Mouse (Mus musculus): Measurements from ENCODE around the gene Sigmar1.
"Not testable (repeated sequence)": the region's sequence is repeated elsewhere in the genome, so short reads cannot be mapped to it uniquely, and the experiment has no call there.

Sigmar1 gene

DNA sequence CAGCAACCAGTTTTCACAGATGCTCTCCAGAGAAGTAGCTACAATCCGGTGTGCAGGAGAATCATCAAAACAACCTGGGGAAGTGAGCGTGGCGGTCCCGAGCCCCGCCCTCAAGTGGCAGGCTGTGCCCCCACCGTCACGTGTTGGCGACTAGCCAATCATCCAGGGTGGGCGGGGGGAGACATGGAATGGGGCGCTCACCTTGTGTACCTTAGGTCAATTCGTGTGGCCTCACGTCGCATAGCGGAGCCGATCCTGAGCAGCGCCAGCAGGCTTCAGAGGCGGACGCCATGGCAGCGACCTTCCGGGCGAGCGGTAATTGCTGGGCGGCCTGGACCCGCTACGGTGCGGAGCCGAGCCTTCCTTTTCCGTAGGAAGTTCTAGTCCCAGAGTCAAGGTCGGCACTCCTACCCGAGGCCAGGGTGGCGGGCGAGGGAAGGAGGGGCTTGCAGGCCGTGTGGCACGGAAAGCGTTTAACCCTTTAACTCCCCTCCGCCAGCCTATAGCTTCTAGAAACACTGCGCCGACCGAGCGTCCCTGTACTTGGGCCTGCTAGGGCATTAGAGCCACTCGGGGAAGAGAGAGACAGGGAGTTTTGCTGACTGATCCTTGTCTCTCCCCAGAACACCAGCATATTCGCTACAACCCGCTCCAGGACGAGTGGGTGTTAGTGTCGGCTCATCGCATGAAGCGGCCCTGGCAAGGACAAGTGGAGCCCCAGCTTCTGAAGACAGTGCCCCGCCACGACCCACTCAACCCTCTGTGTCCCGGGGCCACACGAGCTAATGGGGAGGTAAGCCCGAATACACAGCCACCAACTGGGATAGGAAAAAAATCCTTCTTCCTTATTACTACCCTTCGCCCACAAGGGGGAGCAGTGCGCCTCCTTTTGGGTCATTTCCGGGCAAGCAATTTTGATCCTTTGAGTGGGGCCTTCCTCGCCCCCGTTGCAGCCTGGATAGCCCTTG, at the start of gene Sigmar1:
Sigmar1 (minus strand) TSS at position 820 of the 968 bp plus-strand sequence.
- peak; percentile 83 to 85 for DNase-seq (ENCODE audit: low spot score in 2 of 2)

GRCm38 (mm10) chr4:41783197-41783596, 27.2 kb upstream of the Sigmar1 start:
- not testable (repeated sequence) for DNase-seq (ENCODE audit: low spot score in 2 of 2)

GRCm38 (mm10) chr4:41782711-41783110, 26.8 kb upstream of the Sigmar1 start:
- not testable (repeated sequence) for DNase-seq (ENCODE audit: low spot score in 2 of 2)

DNA sequence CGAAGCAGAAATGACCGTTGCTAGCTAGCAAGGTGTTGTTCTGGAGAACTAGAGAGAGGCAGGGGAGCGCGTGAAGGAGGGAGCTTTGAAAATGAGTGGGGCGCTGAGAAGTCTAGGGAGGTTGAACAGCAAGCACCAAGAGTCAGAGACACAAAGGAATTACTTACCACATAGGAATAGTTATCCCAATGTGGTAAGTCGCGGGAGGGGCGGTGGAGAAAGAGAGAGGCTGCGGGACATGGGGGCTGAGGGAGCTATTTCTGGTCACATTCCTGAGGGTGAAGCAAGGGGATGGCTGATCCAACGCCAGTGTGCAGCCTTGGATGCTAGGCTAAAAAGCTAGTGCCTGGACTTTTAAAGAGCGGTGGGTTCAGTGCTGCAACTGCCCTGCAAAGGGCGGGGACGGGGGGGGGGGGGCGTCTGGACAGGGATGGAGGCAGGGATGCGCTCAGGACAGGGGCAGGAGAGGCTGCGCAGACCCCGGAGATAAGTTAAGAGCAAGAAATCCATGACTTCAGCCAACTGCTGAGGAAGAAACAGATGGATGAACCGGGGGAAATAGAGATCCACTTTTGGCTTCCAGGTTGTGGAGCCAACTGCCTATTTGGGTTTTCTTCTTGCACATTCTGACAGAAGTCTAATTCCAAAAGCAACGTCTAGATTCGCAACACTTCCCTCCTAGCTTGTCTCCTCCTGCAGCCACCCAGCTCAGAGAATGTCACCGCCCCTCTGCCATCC, 26.0 kb upstream of the Sigmar1 start:
- DNase-seq (ENCODE audit: low spot score in 2 of 2): peak; percentile 31 to 69

DNA sequence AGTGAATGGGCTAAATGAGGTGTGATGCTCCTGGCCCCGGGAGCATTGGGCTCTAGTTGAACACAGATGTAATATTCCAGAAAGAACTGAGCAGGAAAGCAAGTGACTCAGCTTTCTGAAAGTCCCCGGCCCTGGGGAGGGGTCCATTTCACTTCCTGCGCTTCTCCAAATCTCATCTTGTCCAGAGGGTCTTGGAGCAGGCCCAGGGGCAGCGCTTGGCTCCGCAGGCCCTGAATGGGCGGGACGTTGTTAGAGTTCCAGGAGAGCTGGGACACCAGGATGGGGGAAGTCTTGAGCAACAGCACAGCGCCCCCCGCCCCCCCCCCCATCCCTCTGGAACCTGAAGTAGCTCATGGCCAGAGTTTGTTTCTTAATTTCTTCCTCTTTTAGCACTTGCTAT, 25.3 kb upstream of the Sigmar1 start:
- DNase-seq (ENCODE audit: low spot score in 2 of 2): not testable (repeated sequence)

GRCm38 (mm10) chr4:41775840-41776239, 19.9 kb upstream of the Sigmar1 start:
- DNase-seq (ENCODE audit: low spot score in 2 of 2): not testable (repeated sequence)

- DNase-seq (ENCODE audit: low spot score in 2 of 2): not testable (repeated sequence)
Observed at GRCm38 (mm10) chr4:41774506-41774905, 18.5 kb upstream of the Sigmar1 start.

- peak in 1 of 2 experiments; percentile 84 for DNase-seq (ENCODE audit: low spot score in 2 of 2)
Observed at GRCm38 (mm10) chr4:41774002-41774401, 18.0 kb upstream of the Sigmar1 start, which contains the start of gene Ccl27a. Gene Ccl27a (minus strand): TSS chr4:41774247.

- DNase-seq (ENCODE audit: low spot score in 2 of 2): not testable (repeated sequence)
Observed at GRCm38 (mm10) chr4:41773502-41773901, 17.5 kb upstream of the Sigmar1 start.

DNA sequence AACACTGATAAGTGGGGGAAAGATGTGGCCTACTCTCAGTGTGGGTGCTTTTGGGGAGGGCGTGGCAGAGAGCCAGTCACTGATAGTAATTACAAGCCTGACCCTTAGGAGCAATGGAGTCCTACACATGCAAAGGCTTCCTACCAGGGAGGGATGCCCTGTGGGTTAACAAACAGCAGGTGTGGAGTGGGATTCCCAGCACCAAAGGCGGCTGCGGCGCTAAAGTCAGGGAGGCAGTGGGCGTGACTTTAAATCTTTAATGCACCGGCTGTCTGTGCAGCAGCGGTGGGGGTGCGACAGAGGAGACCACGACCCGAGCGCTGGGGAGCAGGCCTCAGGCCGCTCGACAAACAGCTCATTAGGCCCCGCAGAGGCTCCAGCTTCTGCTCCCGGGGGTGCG, 17.0 kb upstream of the Sigmar1 start:
- not testable (repeated sequence) for DNase-seq (ENCODE audit: low spot score in 2 of 2)

DNA sequence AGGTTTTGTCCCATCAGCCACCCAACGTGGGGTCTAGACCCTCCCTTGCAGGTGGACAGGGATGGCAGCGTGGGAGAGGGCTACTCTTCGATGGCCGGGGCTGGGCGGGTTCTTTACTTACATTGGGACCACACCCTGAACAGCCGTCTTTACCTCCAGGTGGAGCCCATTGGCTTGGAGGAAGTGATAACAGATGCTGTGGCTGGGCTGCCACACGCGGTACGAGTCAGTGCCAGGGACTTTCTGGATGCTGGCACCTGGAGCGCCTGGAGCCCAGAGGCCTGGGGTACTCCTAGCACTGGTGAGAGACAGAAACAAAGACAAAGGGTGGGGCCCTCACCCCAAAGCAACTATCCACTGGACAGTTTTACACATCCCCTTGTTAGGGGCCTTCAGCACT, 11.3 kb upstream of the Sigmar1 start:
- not testable (repeated sequence) for DNase-seq (ENCODE audit: low spot score in 2 of 2)

DNA sequence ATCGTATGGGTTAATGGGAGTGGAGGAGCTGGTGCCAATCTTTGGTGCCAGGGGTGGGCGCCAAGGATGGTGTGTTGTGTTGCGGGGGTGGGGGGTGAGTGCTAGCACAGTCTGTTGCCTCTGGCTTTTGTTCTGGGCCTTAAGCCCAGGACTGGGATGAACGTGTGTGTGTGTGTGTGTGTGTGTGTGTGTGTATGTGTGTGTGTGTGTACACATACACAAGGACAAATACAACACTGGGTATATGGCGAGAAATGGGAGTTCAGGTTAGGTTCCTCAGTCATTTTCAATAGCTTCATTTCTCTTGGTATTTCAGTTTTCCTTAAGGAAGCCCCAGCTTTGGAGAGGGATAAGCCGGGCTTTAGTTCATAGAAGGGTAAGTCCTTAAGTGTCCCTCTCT, 7.2 kb upstream of the Sigmar1 start:
- DNase-seq (ENCODE audit: low spot score in 2 of 2): not testable (repeated sequence)

- peak in 1 of 2 experiments; percentile 60 for DNase-seq (ENCODE audit: low spot score in 2 of 2)
Observed at GRCm38 (mm10) chr4:41762688-41763114, 6.7 kb upstream of the Sigmar1 start.

DNA sequence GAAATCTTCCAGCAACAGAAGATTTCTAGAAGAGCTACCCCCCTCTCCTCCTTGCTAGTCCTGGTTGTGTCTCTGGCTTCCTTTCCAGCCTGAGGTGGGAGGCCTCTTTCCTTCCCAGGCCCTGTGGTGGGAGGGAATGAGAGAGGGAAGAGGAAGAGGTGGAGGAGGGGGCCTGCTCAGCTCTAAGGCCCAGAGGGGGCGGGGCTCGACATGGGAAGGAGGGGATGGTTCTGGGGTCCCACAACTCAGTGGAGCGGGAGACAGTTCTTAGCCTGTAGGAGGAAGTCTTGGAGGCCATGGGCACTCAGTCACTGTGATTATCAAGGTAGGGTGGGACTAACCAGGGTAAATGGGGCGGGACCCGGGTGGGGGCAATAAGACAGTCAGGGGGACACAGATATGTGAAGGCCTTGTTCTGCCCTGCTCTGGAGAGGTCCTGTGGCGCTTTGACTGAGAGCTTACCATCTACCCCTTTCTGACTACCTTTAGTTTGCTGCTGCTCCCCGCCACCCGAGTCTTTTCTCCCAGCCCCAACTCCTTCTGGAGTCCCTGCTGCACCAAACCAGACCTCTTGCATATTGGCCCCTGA, 6.2 kb upstream of the Sigmar1 start:
- DNase-seq (ENCODE audit: low spot score in 2 of 2): no peak

DNA sequence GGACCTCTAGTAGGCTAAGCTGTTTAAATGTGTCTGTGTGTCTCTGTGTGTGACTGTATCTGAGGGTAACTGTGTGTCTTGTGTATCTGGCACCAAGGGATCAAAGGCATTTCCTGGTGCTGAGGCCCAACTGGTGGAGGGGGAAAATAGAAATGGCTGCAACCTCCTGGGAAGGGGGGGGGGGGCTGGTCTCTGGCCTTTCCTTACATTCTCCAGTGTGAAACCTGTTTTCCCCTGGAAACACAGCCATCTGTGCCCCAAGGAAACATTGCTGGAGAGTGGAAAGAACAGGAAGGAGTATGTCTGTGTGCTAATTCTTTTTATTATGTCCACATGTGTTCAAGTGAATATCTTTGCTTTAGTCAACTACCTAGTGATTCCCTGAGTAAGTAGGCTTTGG, 5.7 kb upstream of the Sigmar1 start:
- DNase-seq (ENCODE audit: low spot score in 2 of 2): no peak

DNA sequence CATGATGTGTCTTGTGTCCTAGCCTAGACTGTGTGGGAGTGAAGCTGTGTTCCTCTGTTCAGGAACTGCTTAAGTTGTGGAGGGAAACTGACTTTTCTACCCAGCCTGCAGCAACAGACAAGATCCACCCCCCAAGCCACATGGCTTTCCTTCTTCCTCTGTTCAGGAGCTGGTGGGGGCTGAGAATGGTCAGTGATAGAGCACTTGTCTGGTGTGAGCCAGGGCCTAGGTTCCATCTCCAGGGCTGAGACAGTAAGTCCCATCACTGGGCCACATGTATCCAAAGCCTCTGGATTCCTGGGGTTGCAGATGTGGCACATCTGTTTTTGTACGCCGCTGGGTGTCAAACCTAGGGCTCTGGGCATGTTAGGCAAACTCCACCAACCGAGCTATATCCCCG, 5.0 kb upstream of the Sigmar1 start:
- no peak for DNase-seq (ENCODE audit: low spot score in 2 of 2)

DNA sequence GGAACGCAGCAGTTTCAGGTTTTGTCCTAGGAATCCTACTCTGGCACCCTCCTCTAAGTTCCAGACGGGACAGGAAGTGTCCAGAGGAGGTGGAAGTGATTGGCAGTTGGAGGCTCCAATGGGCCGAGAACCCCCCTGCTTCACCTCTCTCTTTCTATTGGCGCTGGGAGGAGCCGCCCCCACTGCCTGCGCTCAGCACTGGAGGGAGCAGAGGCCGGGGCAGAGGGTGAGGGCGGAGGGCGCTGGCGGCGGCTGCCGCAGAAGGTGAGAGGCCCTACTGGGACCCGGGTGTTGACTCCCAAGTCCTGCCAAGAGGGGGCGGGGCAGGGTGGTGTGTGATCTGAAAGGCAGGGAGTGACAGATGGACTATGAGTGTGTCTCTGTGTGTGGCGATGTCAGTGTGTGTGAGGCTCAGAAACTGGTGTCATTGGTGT, 4.3 kb upstream of the Sigmar1 start:
- peak in 1 of 2 experiments; percentile 70 for DNase-seq (ENCODE audit: low spot score in 2 of 2)

DNA sequence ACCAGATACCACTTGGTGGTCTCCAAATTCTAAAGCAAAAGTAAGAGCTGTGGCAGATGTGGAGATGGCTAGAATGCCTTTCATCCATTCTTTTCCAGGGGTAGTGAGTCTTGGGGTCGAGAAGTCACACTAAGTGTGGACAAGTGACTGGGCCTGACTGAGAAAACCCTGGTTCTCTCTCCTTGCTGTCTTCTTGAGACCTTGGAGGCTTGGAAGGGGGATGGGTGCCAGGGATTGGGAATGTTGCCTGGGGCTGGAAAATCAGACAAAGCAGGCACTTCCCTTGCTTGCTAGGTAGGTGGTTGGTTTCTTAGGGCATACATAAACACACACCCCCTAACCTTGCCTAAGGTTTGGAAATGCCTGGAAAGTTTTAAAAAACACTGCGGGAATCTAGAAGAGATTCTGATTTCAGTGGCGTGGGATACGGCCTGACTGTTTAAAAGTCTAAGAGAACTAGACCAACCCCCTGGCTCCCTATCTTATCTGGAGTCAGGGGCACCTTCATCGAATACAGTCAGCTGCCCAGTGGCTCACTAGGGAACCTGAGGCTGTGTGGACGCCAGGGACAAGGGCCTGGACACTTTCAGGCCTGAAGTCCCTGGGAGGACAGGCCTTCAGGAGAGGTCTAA, 3.8 kb upstream of the Sigmar1 start:
- DNase-seq (ENCODE audit: low spot score in 2 of 2): no peak

DNA sequence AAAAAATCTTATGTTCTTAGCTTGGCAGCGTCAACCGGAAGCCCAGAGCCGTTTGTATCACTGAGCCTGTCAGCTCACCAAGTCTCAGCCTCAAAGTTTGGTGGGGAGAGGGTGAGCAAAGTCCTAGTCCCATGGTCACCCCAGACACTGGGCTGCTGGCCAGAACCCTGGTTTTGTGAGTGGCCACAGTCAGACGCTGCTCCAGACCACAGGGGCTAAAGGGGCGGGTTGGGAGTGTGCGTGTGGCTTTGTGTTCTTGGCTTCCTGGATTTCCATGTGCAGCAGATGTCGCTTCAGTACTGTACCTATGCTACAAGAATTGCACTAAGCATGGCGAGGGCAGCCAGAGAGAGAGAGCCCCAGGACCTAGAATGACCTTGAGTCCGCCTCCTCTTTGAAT, 3.2 kb upstream of the Sigmar1 start:
- no peak for DNase-seq (ENCODE audit: low spot score in 2 of 2)

DNA sequence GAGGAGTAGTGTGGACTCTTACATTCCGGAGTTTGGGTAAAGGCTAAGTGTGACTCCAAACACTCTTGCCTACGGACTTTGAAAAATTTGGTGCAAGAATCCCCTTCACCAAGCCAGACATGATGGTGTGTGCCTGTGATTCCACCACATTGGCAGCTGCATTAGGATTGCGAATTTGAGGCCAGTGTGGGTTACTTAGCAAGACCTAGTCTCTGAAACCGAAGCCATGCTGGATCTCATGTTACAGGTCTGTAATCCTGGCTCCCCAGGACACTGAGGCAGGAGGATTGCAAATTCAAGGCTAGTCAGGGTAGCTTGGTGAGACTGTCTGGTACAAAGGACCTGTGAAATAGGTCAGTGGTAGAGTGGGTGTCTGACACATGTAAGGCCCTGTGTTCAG, 2.7 kb upstream of the Sigmar1 start:
- DNase-seq (ENCODE audit: low spot score in 2 of 2): no peak

GRCm38 (mm10) chr4:41758021-41758420, 2.1 kb upstream of the Sigmar1 start:
- DNase-seq (ENCODE audit: low spot score in 2 of 2): no peak
